Mouse (Mus musculus) E14TG2a.4 (cell line): ENCODE results near the gene Rexo1.

ENCODE experiments used
- CTCF ChIP-seq: conservative IDR thresholded peaks from 2 replicates; pipeline ENCODE4 v1.5.1; 2014; ENCODE audit warnings: low read length
- NANOG ChIP-seq: IDR thresholded peaks from 2 replicates; pipeline ENCODE4 v1.6.1; 2014; ENCODE audit warnings: borderline replicate concordance, low read length, mixed read lengths

- TF ChIP-seq CTCF = no peak
- TF ChIP-seq NANOG = no peak
Observed at GRCm38 (mm10) chr10:80584045-80584488, 22.7 kb upstream of the Rexo1 start.
